In genomic region chr13:84680971-84681370, GRCm38 (mm10) we compare ENCODE assay signal across 18 mouse cellular contexts.
"Had no signal": no experiment of that assay in that cellular context is flagged by ENCODE, and none has a peak within 500 bp of the region (broad histone marks: within the 10 kb centered on the region; RNA-seq: fewer than 3 reads in every experiment).

No protein-coding gene starts in this region.

- H3K27ac ChIP-seq: liver, embryonic 15.5 days; lung, embryonic 15.5 days; macrophage; midbrain, embryonic 13.5 days; midbrain, embryonic 15.5 days; neural tube, embryonic 12.5 days; stomach, embryonic 15.5 days; stomach, postnatal 0 days had no signal

- DNase-seq: liver, postnatal 0 days; lung, adult 2 months; lung, postnatal 14 days; lung, postnatal 36 days; right cerebral cortex, postnatal 14 days; thymus, adult 2 months; thymus, postnatal 25 days; thymus, postnatal 4 days had no signal

- H3K27me3 ChIP-seq: liver, embryonic 15.5 days; lung, embryonic 15.5 days; megakaryocyte, embryonic 14.5 days; midbrain, embryonic 13.5 days; midbrain, embryonic 15.5 days; neural tube, embryonic 12.5 days; stomach, embryonic 15.5 days had no signal

- H3K9ac ChIP-seq: liver, embryonic 15.5 days; liver, postnatal 0 days; lung, embryonic 15.5 days; midbrain, embryonic 13.5 days; midbrain, embryonic 15.5 days; neural tube, embryonic 12.5 days; stomach, embryonic 15.5 days had no signal

- H3K36me3 ChIP-seq: liver, embryonic 15.5 days; lung, embryonic 15.5 days; midbrain, embryonic 13.5 days; midbrain, embryonic 15.5 days; neural tube, embryonic 12.5 days; stomach, embryonic 15.5 days had no signal

- H3K4me2 ChIP-seq: liver, embryonic 15.5 days; lung, embryonic 15.5 days; midbrain, embryonic 13.5 days; midbrain, embryonic 15.5 days; neural tube, embryonic 12.5 days; stomach, embryonic 15.5 days had no signal

- ATAC-seq: liver, postnatal 0 days; lung, postnatal 0 days; midbrain, embryonic 13.5 days; midbrain, embryonic 15.5 days had no signal

- H3K4me3 ChIP-seq: liver, embryonic 15.5 days; lung, embryonic 15.5 days; megakaryocyte, embryonic 14.5 days; midbrain, embryonic 13.5 days; midbrain, embryonic 15.5 days; neural tube, embryonic 12.5 days; stomach, embryonic 15.5 days had no signal

- H3K9me3 ChIP-seq: liver, embryonic 15.5 days; lung, embryonic 15.5 days; megakaryocyte, embryonic 14.5 days; midbrain, embryonic 13.5 days; midbrain, embryonic 15.5 days; neural tube, embryonic 12.5 days; stomach, embryonic 15.5 days had no signal

- H3K4me1 ChIP-seq: liver, embryonic 15.5 days; lung, embryonic 15.5 days; megakaryocyte, embryonic 14.5 days; midbrain, embryonic 13.5 days; midbrain, embryonic 15.5 days; neural tube, embryonic 12.5 days; stomach, embryonic 15.5 days had no signal
